Mouse (Mus musculus) neural tube, embryonic 12.5 days (tissue): Measurements from ENCODE around the gene Pianp. TPM values are rescaled to one million over a fixed set of nuclear protein-coding genes. Genes with fewer than 3 reads are reported as not detected.
A peak's percentile ranks its signal among the peaks of the same experiment; 100 is the strongest.
"Not testable (repeated sequence)": the region's sequence is repeated elsewhere in the genome, so short reads cannot be mapped to it uniquely, and the experiment has no call there.

Experiments
- ATAC-seq: fragments of 200-750 bp; cut with Nextera tagmentation; 2 replicates; pipeline ENCODE4 v1.8.0; 2017; ENCODE audit warnings: low read depth, mild to moderate bottlenecking, moderate TSS enrichment, moderate library complexity; ENCODE audit not compliant: low FRiP score
- H3K27ac ChIP-seq: fragments of 300-500 bp; sonication (generic); 2 replicates; pipeline ENCODE4 v1.5.1; 2016
- H3K27me3 ChIP-seq: fragments of 300-500 bp; sonication (generic); replicated peaks from 2 replicates; pipeline ENCODE4 v1.6.1; 2016; ENCODE audit warnings: mild to moderate bottlenecking
- H3K36me3 ChIP-seq: fragments of 300-500 bp; sonication (generic); 2 replicates; pipeline ENCODE4 v1.6.1; 2016; ENCODE audit warnings: mild to moderate bottlenecking
- H3K4me1 ChIP-seq: fragments of 300-500 bp; sonication (generic); 2 replicates; pipeline ENCODE4 v1.6.1; 2016
- H3K4me2 ChIP-seq: fragments of 300-500 bp; sonication (generic); replicated peaks from 2 replicates; pipeline ENCODE4 v1.6.1; 2016; ENCODE audit warnings: mild to moderate bottlenecking
- H3K4me3 ChIP-seq: fragments of 300-500 bp; sonication (generic); 2 replicates; pipeline ENCODE4 v1.5.1; 2016
- H3K9ac ChIP-seq: fragments of 300-500 bp; sonication (generic); 2 replicates; pipeline ENCODE4 v1.6.1; 2016; ENCODE audit warnings: mild to moderate bottlenecking
- H3K9me3 ChIP-seq: fragments of 300-500 bp; sonication (generic); 2 replicates; pipeline ENCODE4 v1.6.1; 2016; ENCODE audit warnings: mild to moderate bottlenecking
- WGBS: fragments of 180-500 bp; shearing (Covaris S2); methylation state at CpG from one replicate; pipeline ENCODE4 v1.1.7; 2016; 5-methylcytosine and 5-hydroxymethylcytosine counted together
- polyA plus RNA-seq: library from polyadenylated mRNA; unstranded; fragments of >200 nt; fragmentation: Nextera tagmentation; extraction: Ambion mirVana; gene quantifications from 2 replicates; pipeline ENCODE4 v1.2.1, GENCODE M21; 2016

The Pianp gene
- polyA plus RNA-seq, 1 experiment from 2014 or later = 9.8 TPM

- peak overlapping the region; percentile 96 for H3K27ac ChIP-seq
- H3K9ac ChIP-seq = peak overlapping the region; percentile 98
- ATAC-seq = peak; percentile 83
- no peaks in the 10 kb centered on the region for H3K9me3 ChIP-seq
- no peaks in the 10 kb centered on the region for H3K27me3 ChIP-seq
- H3K4me3 ChIP-seq = peak overlapping the region; percentile 93
- WGBS = under 1% methylated on average over 63 of the region's 78 CpGs
- H3K4me1 ChIP-seq = peaks cover 21% of the 10 kb centered on the region
- peaks cover 29% of the 10 kb centered on the region for H3K36me3 ChIP-seq
- H3K4me2 ChIP-seq = peak overlapping the region; percentile 65
Measured at GRCm38 (mm10) chr6:125009181-125010073, 12.9 kb downstream of the Pianp start.

DNA sequence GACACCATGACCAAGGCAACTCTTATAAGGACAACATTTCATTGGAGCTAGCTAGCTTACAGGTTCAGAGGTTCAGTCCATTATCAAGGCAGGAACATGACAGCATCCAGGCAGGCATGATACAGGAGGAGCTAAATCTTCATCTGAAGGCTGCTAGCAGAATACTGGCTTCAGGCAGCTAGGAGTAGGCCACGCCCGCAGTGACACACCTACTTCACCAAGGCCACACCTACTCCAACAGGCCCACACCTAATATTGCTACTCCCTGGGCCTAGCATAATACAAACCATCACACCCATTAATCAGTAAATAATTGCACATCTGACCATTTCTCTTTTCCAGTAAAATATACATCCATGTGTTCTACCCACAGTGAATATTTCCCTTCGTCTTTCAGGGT lies 21.2 kb downstream of the Pianp start:
- H3K27me3 ChIP-seq = no peaks in the 10 kb centered on the region
- no peak for ATAC-seq
- H3K9ac ChIP-seq = no peak overlapping the region
- H3K9me3 ChIP-seq = no peaks in the 10 kb centered on the region
- no peak overlapping the region for H3K4me3 ChIP-seq
- 93% methylated on average over 3 of the region's 3 CpGs for WGBS
- no peaks in the 10 kb centered on the region; the same call in 1 of the 2 replicates for H3K4me1 ChIP-seq
- no peak overlapping the region for H3K4me2 ChIP-seq
- H3K27ac ChIP-seq = no peak overlapping the region
- peaks cover 69% of the 10 kb centered on the region for H3K36me3 ChIP-seq

DNA sequence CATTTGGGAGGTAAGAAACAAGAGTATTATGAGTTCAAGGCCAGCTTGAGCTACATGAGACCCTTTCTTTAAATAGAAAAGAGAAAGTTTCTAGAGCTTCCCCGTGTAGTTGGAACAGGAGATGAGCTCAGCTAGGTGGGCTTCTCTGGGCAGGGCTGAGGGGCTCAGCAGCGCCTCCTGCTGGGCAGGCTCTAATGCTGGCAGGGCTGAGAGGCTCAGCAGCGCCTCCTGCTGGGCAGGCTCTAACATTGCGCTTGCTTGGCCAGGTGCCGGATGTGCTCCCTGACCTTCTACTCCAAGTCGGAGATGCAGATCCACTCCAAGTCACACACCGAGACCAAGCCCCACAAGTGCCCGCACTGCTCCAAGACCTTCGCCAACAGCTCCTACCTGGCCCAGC lies 34.0 kb downstream of the Pianp start:
- H3K4me3 ChIP-seq, H3K27me3 ChIP-seq, H3K9me3 ChIP-seq, H3K9ac ChIP-seq, H3K4me2 ChIP-seq, H3K4me1 ChIP-seq, H3K27ac ChIP-seq: not testable (repeated sequence)
- peaks cover 52% of the 10 kb centered on the region for H3K36me3 ChIP-seq
- WGBS = 45% methylated on average over 8 of the region's 9 CpGs
- ATAC-seq = 0 out of 2 replicates have a peak, but pooled peaks have one; percentile 17

DNA sequence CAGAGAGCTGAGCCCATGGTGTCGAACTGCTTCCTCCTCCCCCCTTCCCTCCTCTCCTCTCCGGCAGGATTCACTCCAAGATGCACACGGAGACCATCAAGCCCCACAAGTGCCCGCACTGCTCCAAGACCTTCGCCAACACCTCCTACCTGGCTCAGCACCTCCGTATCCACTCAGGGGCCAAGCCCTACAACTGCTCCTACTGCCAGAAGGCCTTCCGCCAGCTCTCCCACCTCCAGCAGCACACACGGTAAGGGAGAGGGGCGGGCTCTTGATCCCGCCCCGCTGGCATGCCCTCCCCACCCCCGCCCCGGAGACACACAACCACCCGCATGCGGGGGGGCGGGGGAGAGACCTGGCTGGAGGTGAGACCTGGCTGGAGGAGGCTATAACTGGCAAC lies 35.1 kb downstream of the Pianp start:
- Histone ChIP-seq H3K36me3 (peaks cover 57% of the 10 kb centered on the region), H3K4me1 (no peaks in the 10 kb centered on the region), H3K27ac (no peak overlapping the region), H3K9me3 (no peaks in the 10 kb centered on the region), H3K27me3 (no peaks in the 10 kb centered on the region), H3K4me2 (no peak overlapping the region), H3K9ac (no peak overlapping the region), H3K4me3 (no peak overlapping the region)
- no peak for ATAC-seq
- WGBS = 92% methylated on average over 16 of the region's 16 CpGs

- Histone ChIP-seq H3K36me3 (peaks cover 40% of the 10 kb centered on the region), H3K27ac (no peak overlapping the region), H3K27me3 (no peaks in the 10 kb centered on the region), H3K4me3 (no peak overlapping the region), H3K4me1 (peaks cover 8% of the 10 kb centered on the region), H3K4me2 (peak overlapping the region; percentile 60), H3K9ac (no peak overlapping the region), H3K9me3 (no peaks in the 10 kb centered on the region)
- ATAC-seq = no peak
- 95% methylated on average over 4 of the region's 4 CpGs for WGBS
Measured at GRCm38 (mm10) chr6:125038666-125039065, 42.2 kb downstream of the Pianp start.

GRCm38 (mm10) chr6:125039131-125039530 lies 42.6 kb downstream of the Pianp start:
- WGBS = 7% methylated on average over 8 of the region's 8 CpGs
- Histone ChIP-seq H3K36me3 (peaks cover 40% of the 10 kb centered on the region), H3K27ac (no peak overlapping the region), H3K4me3 (peak overlapping the region; percentile 22), H3K27me3 (no peaks in the 10 kb centered on the region), H3K4me1 (peaks cover 8% of the 10 kb centered on the region), H3K9ac (peak overlapping the region; percentile 17; the same call in 1 of the 2 replicates), H3K9me3 (no peaks in the 10 kb centered on the region), H3K4me2 (peak overlapping the region; percentile 60)
- peak; percentile 35 for ATAC-seq

- Histone ChIP-seq H3K4me1 (peaks cover 8% of the 10 kb centered on the region), H3K27ac (no peak within 1 kb of the TSS; the same call in 1 of the 2 replicates), H3K9me3 (no peaks in the 10 kb centered on the region), H3K27me3 (no peaks in the 10 kb centered on the region), H3K4me2 (peak within 1 kb of the TSS; percentile 77), H3K36me3 (peaks cover 41% of the 10 kb centered on the region), H3K9ac (peak within 1 kb of the TSS; percentile 74), H3K4me3 (peak within 1 kb of the TSS; percentile 64)
- peak; percentile 97 for ATAC-seq
- under 1% methylated on average over 26 of the region's 26 CpGs for WGBS
Measured at GRCm38 (mm10) chr6:125039533-125040153, 43.1 kb downstream of the Pianp start, which contains the start of gene Ing4. Gene Ing4 (plus strand): TSS chr6:125039760.

- Histone ChIP-seq H3K36me3 (peaks cover 42% of the 10 kb centered on the region), H3K9ac (peak overlapping the region; percentile 74), H3K27ac (no peak overlapping the region; the same call in 1 of the 2 replicates), H3K4me3 (peak overlapping the region; percentile 64), H3K9me3 (no peaks in the 10 kb centered on the region), H3K27me3 (no peaks in the 10 kb centered on the region), H3K4me1 (peaks cover 8% of the 10 kb centered on the region), H3K4me2 (peak overlapping the region; percentile 77)
- WGBS = 25% methylated on average over 7 of the region's 7 CpGs
- ATAC-seq = no peak; the same call in 1 of the 2 replicates
Measured at GRCm38 (mm10) chr6:125040221-125040620, 43.7 kb downstream of the Pianp start.

- peak overlapping the region; percentile 77; the same call in 1 of the 2 replicates for H3K4me2 ChIP-seq
- H3K9ac ChIP-seq = no peak overlapping the region
- WGBS = 92% methylated on average over 7 of the region's 7 CpGs
- no peak overlapping the region for H3K4me3 ChIP-seq
- H3K27ac ChIP-seq = no peak overlapping the region
- no peak for ATAC-seq
- H3K36me3 ChIP-seq = peaks cover 39% of the 10 kb centered on the region
- H3K4me1 ChIP-seq = peaks cover 8% of the 10 kb centered on the region
- H3K27me3 ChIP-seq = no peaks in the 10 kb centered on the region
- H3K9me3 ChIP-seq = no peaks in the 10 kb centered on the region
Measured at GRCm38 (mm10) chr6:125041047-125041446, 44.6 kb downstream of the Pianp start.

DNA sequence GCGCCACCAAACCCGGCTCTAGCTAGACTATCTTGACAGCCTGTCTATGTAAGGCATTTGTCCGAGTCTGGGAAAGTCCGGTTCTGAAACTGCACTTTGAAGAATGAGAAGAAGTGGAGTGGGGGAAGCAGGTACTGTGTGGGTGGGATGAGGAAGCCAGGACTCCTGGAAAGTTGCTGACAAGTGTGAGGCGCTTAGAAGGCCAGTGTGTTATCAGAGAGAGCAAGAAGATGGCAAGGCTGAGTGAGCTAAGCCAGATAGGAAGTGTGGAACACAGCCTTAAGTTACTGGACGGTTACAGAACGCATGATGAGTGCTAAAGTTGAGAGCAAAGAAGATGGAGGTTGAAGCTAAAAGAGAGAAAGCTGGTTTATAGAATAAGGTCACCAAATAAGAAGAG lies 45.6 kb downstream of the Pianp start:
- Histone ChIP-seq H3K36me3 (peaks cover 40% of the 10 kb centered on the region), H3K9ac (no peak overlapping the region), H3K27ac (no peak overlapping the region), H3K4me3 (no peak overlapping the region), H3K9me3 (no peaks in the 10 kb centered on the region), H3K4me2 (no peak overlapping the region), H3K4me1 (peaks cover 8% of the 10 kb centered on the region), H3K27me3 (no peaks in the 10 kb centered on the region)
- 95% methylated on average over 7 of the region's 7 CpGs for WGBS
- ATAC-seq = no peak

DNA sequence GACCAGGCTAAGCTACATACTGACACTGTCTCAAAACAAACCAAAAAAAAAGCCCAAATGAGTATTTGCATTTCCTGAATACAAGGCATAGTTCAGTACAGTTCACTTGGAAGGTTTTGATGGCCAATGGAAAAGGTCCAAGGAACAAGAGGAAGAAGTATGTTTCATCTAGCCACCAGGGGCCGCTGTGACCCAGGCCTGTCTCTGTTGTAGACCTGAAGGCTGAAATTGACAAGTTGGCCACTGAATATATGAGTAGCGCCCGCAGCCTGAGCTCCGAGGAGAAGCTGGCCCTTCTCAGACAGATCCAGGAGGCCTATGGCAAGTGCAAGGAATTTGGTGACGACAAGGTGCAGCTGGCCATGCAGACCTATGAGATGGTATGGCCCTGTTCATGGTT lies 50.2 kb downstream of the Pianp start:
- no peak overlapping the region for H3K9ac ChIP-seq
- peak; percentile 37; the same call in 1 of the 2 replicates for ATAC-seq
- no peaks in the 10 kb centered on the region for H3K9me3 ChIP-seq
- no peak overlapping the region for H3K4me3 ChIP-seq
- no peaks in the 10 kb centered on the region for H3K27me3 ChIP-seq
- H3K36me3 ChIP-seq = peaks cover 78% of the 10 kb centered on the region
- H3K4me1 ChIP-seq = no peaks in the 10 kb centered on the region
- no peak overlapping the region for H3K27ac ChIP-seq
- H3K4me2 ChIP-seq = no peak overlapping the region
- WGBS = 45% methylated on average over 5 of the region's 5 CpGs

DNA sequence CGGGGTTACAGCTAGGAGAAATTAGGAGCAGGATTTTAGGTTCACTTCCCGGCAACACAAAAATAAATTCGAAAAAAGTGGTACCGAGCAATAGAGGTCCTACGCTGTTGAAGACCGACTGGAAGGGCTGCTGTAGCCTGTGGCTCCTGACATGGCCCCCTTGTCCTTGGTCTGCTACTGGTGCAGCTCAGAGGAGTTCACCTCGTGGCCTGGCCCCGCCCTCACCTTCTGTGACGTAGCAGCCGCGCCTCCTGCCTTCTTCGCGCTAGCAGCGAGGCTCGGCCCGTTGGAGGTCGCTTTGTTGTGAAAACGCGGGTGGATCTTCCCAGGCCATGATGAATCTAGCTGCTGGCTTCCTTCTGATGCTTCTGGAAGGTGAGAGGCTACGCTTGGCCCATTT lies 53.2 kb downstream of the Pianp start, which contains the start of gene Acrbp:
TSS of gene Acrbp (plus strand) at position 12 of the 400 bp plus-strand sequence.
- H3K27me3 ChIP-seq = no peaks in the 10 kb centered on the region
- 34% methylated on average over 20 of the region's 20 CpGs for WGBS
- H3K4me1 ChIP-seq = no peaks in the 10 kb centered on the region
- no peaks in the 10 kb centered on the region for H3K9me3 ChIP-seq
- no peak within 1 kb of the TSS for H3K4me3 ChIP-seq
- no peak within 1 kb of the TSS for H3K27ac ChIP-seq
- no peak within 1 kb of the TSS for H3K4me2 ChIP-seq
- no peak within 1 kb of the TSS for H3K9ac ChIP-seq
- no peak for ATAC-seq
- peaks cover 93% of the 10 kb centered on the region for H3K36me3 ChIP-seq
